Comparison of ENCODE assay signal across 8 mouse cellular contexts in the genomic region with DNA sequence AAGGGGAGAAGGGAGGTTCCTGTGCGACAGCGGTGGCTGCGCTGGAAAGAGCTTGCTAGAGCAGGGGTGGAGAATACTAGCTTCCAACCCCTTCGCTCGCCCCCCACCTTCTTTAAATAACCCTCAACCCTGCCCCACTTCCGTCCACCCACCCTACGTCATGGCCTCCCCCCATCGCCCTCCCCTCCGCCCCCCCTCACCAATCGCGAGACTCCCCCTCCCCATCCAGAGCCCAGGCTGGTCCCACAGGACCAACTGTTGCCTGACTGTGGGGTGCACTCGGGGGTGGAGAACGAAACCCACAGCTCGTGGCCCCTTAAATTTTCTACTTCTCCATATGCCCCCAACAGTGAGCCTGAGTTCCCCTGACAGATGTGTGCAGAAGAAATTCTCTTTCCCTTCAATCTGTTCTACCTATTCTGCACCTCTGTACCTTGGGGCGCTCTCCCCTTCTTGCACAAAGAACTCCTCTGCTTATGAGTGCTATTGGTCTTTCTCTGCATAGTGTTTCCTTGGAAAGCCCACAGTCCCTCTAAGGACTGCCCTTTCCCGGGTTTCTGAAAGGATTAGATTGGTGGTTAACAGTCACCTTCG. TPM values are rescaled to one million over a fixed set of nuclear protein-coding genes. Genes with fewer than 3 reads are reported as not detected.
DNase-seq lines count a peak whose midpoint lies in the region; ATAC-seq and TF ChIP-seq lines count a peak whose summit lies in the region.

A gene (minus strand): TSS at position 544 of the 594 bp plus-strand sequence.

- H3K4me3 ChIP-seq in kidney, adult 2 months (ENCODE audit: insufficient read depth, low read depth, low read length): peak within 1 kb of the TSS; percentile 74
- H3K4me3 ChIP-seq in embryonic facial prominence, embryonic 15.5 days (replicated peaks): peak within 1 kb of the TSS; percentile 56
- H3K4me3 ChIP-seq in midbrain, embryonic 14.5 days (replicated peaks; ENCODE audit: low read depth, low read length): peak within 1 kb of the TSS; percentile 53

- WGBS in kidney, adult 2 months: 3% methylated on average over 16 of the region's 17 CpGs
- WGBS in embryonic facial prominence, embryonic 15.5 days: 18% methylated on average over 15 of the region's 17 CpGs
- WGBS in midbrain, embryonic 14.5 days: 26% methylated on average over 15 of the region's 17 CpGs

- H3K27me3 ChIP-seq in kidney, adult 2 months (replicated peaks; ENCODE audit: control insufficient read depth, insufficient read depth, low read length): no peaks in the 10 kb centered on the region
- H3K27me3 ChIP-seq in embryonic facial prominence, embryonic 15.5 days: peaks cover 3% of the 10 kb centered on the region; the same call in 1 of the 2 replicates
- H3K27me3 ChIP-seq in midbrain, embryonic 14.5 days (ENCODE audit: control insufficient read depth, insufficient read depth, low read length): no peaks in the 10 kb centered on the region

- DNase-seq in kidney, adult 2 months: no peak
- no peak for DNase-seq in kidney, postnatal 14 days
- peak; percentile 6 for DNase-seq in NIH3T3 (ENCODE audit: low read depth)
- no peak for DNase-seq in layer of hippocampus, postnatal 14 days (ENCODE audit: low spot score in 2 of 2)
- peak; percentile 65 for DNase-seq in midbrain, embryonic 14.5 days
- DNase-seq in spleen, adult 18-20 months: no peak

- no peaks in the 10 kb centered on the region for H3K9me3 ChIP-seq in embryonic facial prominence, embryonic 15.5 days (replicated peaks)
- H3K9me3 ChIP-seq in midbrain, embryonic 14.5 days (ENCODE audit: control insufficient read depth, low read length): no peaks in the 10 kb centered on the region

- no peaks in the 10 kb centered on the region for H3K4me1 ChIP-seq in kidney, adult 2 months (ENCODE audit: control insufficient read depth, insufficient read depth, low read length)
- H3K4me1 ChIP-seq in embryonic facial prominence, embryonic 15.5 days: no peaks in the 10 kb centered on the region
- no peaks in the 10 kb centered on the region for H3K4me1 ChIP-seq in midbrain, embryonic 14.5 days (ENCODE audit: control insufficient read depth, insufficient read depth, low read length)

- peak within 1 kb of the TSS; percentile 61 for H3K4me2 ChIP-seq in embryonic facial prominence, embryonic 15.5 days (replicated peaks)
- H3K4me2 ChIP-seq in midbrain, embryonic 14.5 days (ENCODE audit: low read length): peak within 1 kb of the TSS; percentile 57

- peak; percentile 81 for ATAC-seq in embryonic facial prominence, embryonic 15.5 days (ENCODE audit: insufficient number of reproducible peaks, low FRiP score, low TSS enrichment, low read depth)
- peak; percentile 80 for ATAC-seq in midbrain, embryonic 14.5 days (ENCODE audit: low FRiP score, low TSS enrichment)
- no peak for ATAC-seq in activated CD4-positive, CD25-positive, alpha-beta regulatory T cell, adult 4 months

- no peaks in the 10 kb centered on the region for H3K36me3 ChIP-seq in kidney, adult 2 months (ENCODE audit: control insufficient read depth, insufficient read depth, low read length)
- H3K36me3 ChIP-seq in embryonic facial prominence, embryonic 15.5 days: no peaks in the 10 kb centered on the region
- H3K36me3 ChIP-seq in midbrain, embryonic 14.5 days (ENCODE audit: control insufficient read depth, insufficient read depth, low read length): no peaks in the 10 kb centered on the region

- no peak for TF ChIP-seq POLR2A in kidney, adult 2 months (IDR thresholded peaks at IDR 0.05; ENCODE audit: low read depth, low read length)

- TF ChIP-seq CTCF in kidney, adult 2 months (conservative IDR thresholded peaks at IDR 0.05; ENCODE audit: insufficient read depth, insufficient read length, low read depth, low read length): no peak

- no peak within 1 kb of the TSS for H3K27ac ChIP-seq in kidney, adult 2 months (ENCODE audit: insufficient read depth, low read depth, low read length)
- peak within 1 kb of the TSS; percentile 71; the same call in 1 of the 2 replicates for H3K27ac ChIP-seq in embryonic facial prominence, embryonic 15.5 days (replicated peaks)
- peak within 1 kb of the TSS; percentile 89 for H3K27ac ChIP-seq in midbrain, embryonic 14.5 days (replicated peaks; ENCODE audit: low read depth, low read length)

- H3K9ac ChIP-seq in embryonic facial prominence, embryonic 15.5 days: peak within 1 kb of the TSS; percentile 53
- H3K9ac ChIP-seq in midbrain, embryonic 14.5 days (replicated peaks; ENCODE audit: low read length): peak within 1 kb of the TSS; percentile 73

RNA-seq across cellular contexts. Expression of the gene that starts here (rescaled TPM):
- polyA plus RNA-seq in kidney, adult 2 months (2012; rRNA removed): 0.07 and 0.27 TPM in 2 replicates
- 20.5 and 25.0 TPM in 2 replicates for polyA plus RNA-seq in embryonic facial prominence, embryonic 15.5 days (2015; fragmentation: Nextera tagmentation; extraction: Ambion mirVana)
- 10 to 100 TPM; 29.3 to 34.8 TPM for total RNA-seq in layer of hippocampus, postnatal 14 days (2021)
- polyA plus RNA-seq in midbrain, embryonic 14.5 days (2014; fragmentation: Nextera tagmentation; extraction: Ambion mirVana): 36.3 and 50.4 TPM in 2 replicates
- not detected for polyA plus RNA-seq in activated CD4-positive, CD25-positive, alpha-beta regulatory T cell, adult 4 months (2017; shearing (Covaris generic))

Comparison
In these comparisons a context has a peak if more than half of its experiments do, and no peak if none do; other contexts are left out.
1. RNA of the gene that starts here (polyA plus RNA-seq): 36.3 to 50.4 TPM in midbrain, embryonic 14.5 days and 20.5 to 25.0 TPM in embryonic facial prominence, embryonic 15.5 days; 0.07 to 0.27 TPM in kidney, adult 2 months and not detected in activated CD4-positive, CD25-positive, alpha-beta regulatory T cell, adult 4 months; every median in the first group is over 10 times any median in the second.
2. DNase-seq: peak in NIH3T3 (single experiment) and midbrain, embryonic 14.5 days (single experiment); none in kidney, adult 2 months (single experiment), kidney, postnatal 14 days (single experiment), layer of hippocampus, postnatal 14 days (0 of 2) and spleen, adult 18-20 months (0 of 2).
3. Peak in every context shown above with its lines, with median percentiles within 50 percentile points of each other: H3K4me3 ChIP-seq.